ENCODE assay signal across 9 mouse cellular contexts in genomic region chr5:111394198-111395053, GRCm38 (mm10). TPM values are rescaled to one million over a fixed set of nuclear protein-coding genes. Genes with fewer than 3 reads are reported as not detected.
A peak's percentile ranks its signal among the peaks of the same experiment; 100 is the strongest.
DNase-seq lines count a peak whose midpoint lies in the region; ATAC-seq and TF ChIP-seq lines count a peak whose summit lies in the region.
"Had no signal": no experiment of that assay in that cellular context is flagged by ENCODE, and none has a peak within 500 bp of the region (broad histone marks: within the 10 kb centered on the region; RNA-seq: fewer than 3 reads in every experiment).

No protein-coding gene starts in this region.

- no peak for TF ChIP-seq CTCF in left cerebral cortex, adult 2 months (IDR thresholded peaks at IDR 0.05)

- intact Hi-C loops in left cerebral cortex, adult 2 months (cut with DNase I) = no loop called here

- ATAC-seq in lung, embryonic 16.5 days (ENCODE audit: low read depth) = 0 out of 2 replicates have a peak, but pooled peaks have one; percentile 3
- ATAC-seq in stomach, embryonic 14.5 days (ENCODE audit: insufficient number of reproducible peaks, insufficient read depth, low FRiP score, low read depth) = no peak

- H3K27ac ChIP-seq in lung, embryonic 16.5 days (ENCODE audit: low read length) = peak overlapping the region; percentile 2; the same call in 1 of the 2 replicates
- H3K27ac ChIP-seq in stomach, embryonic 14.5 days (ENCODE audit: low read length) = peak overlapping the region; percentile 3; the same call in 1 of the 2 replicates
- H3K27ac ChIP-seq in left cerebral cortex, adult 2 months = no peak overlapping the region

- no peaks in the 10 kb centered on the region for H3K36me3 ChIP-seq in lung, embryonic 16.5 days (ENCODE audit: control insufficient read depth, insufficient read depth, low read length)
- H3K36me3 ChIP-seq in stomach, embryonic 14.5 days (ENCODE audit: control insufficient read depth, insufficient read depth, low read length) = no peaks in the 10 kb centered on the region

- H3K27me3 ChIP-seq in lung, embryonic 16.5 days (ENCODE audit: control insufficient read depth, insufficient read depth, low read depth, low read length) = no peaks in the 10 kb centered on the region
- H3K27me3 ChIP-seq in stomach, embryonic 14.5 days (ENCODE audit: control insufficient read depth, insufficient read depth, low read length) = no peaks in the 10 kb centered on the region

- no peak overlapping the region for H3K9ac ChIP-seq in lung, embryonic 16.5 days (ENCODE audit: low read length)
- H3K9ac ChIP-seq in stomach, embryonic 14.5 days (replicated peaks; ENCODE audit: low read depth, low read length) = no peak overlapping the region

- peaks cover 41% of the 10 kb centered on the region for H3K4me1 ChIP-seq in lung, embryonic 16.5 days (replicated peaks; ENCODE audit: control insufficient read depth, insufficient read depth, low read length)
- peaks cover 49% of the 10 kb centered on the region for H3K4me1 ChIP-seq in stomach, embryonic 14.5 days (ENCODE audit: control insufficient read depth, insufficient read depth, low read length)

- DNase-seq in cerebellum, adult 18-20 months = peak; percentile 24 to 26
- DNase-seq in cerebellum, adult 11-12 months = no peak
- no peak for DNase-seq in lung, postnatal 4 days
- peak; percentile 73 for DNase-seq in layer of hippocampus, adult 9-11 months
- DNase-seq in adipocyte (ENCODE audit: low spot score) = no peak
- DNase-seq in left cerebral cortex, adult 2 months (ENCODE audit: extremely low spot score in 1 of 2, low spot score in 2 of 2) = no peak
- DNase-seq: gastrocnemius, postnatal 25 days had no signal

- peak overlapping the region; percentile 31 for H3K4me2 ChIP-seq in lung, embryonic 16.5 days (ENCODE audit: low read depth, low read length)
- H3K4me2 ChIP-seq in stomach, embryonic 14.5 days (replicated peaks; ENCODE audit: low read depth, low read length) = peak overlapping the region; percentile 35

- no peak overlapping the region for H3K4me3 ChIP-seq in lung, embryonic 16.5 days (ENCODE audit: low read length)
- no peak overlapping the region for H3K4me3 ChIP-seq in stomach, embryonic 14.5 days (ENCODE audit: low read depth, low read length)
- H3K4me3 ChIP-seq in left cerebral cortex, adult 2 months = no peak overlapping the region

- WGBS in lung, embryonic 16.5 days = 10% methylated on average over 15 of the region's 15 CpGs
- 9% methylated on average over 15 of the region's 15 CpGs for WGBS in stomach, embryonic 14.5 days

- H3K9me3 ChIP-seq in lung, embryonic 16.5 days (ENCODE audit: control insufficient read depth, low read length) = no peaks in the 10 kb centered on the region
- H3K9me3 ChIP-seq in stomach, embryonic 14.5 days (ENCODE audit: control insufficient read depth, low read depth, low read length) = no peaks in the 10 kb centered on the region

RNA-seq across cellular contexts. Expression of gene Mn1, which starts 22.7 kb away (rescaled TPM):
- 6.8 and 7.8 TPM in 2 replicates for polyA plus RNA-seq in lung, embryonic 16.5 days (2015; fragmentation: Nextera tagmentation; extraction: Ambion mirVana)
- polyA plus RNA-seq in stomach, embryonic 14.5 days (2014; fragmentation: Nextera tagmentation; extraction: Ambion mirVana) = 17.0 and 18.1 TPM in 2 replicates
- total RNA-seq in left cerebral cortex, adult 2 months (2021) = 10 to 100 TPM; 61.9 to 76.6 TPM

Comparison
In these comparisons a context has a peak if more than half of its experiments do, and no peak if none do; other contexts are left out.
1. DNase-seq: peak in cerebellum, adult 18-20 months (2 of 2) and layer of hippocampus, adult 9-11 months (single experiment); none in cerebellum, adult 11-12 months (single experiment), lung, postnatal 4 days (0 of 2), adipocyte (single experiment) and left cerebral cortex, adult 2 months (0 of 2).